Mouse (Mus musculus): ENCODE results near the gene Poll.
A peak's percentile ranks its signal among the peaks of the same experiment; 100 is the strongest.
"Not testable (repeated sequence)": the region's sequence is repeated elsewhere in the genome, so short reads cannot be mapped to it uniquely, and the experiment has no call there.

Poll gene

GRCm38 (mm10) chr19:45577141-45577750 is 16.9 kb upstream of the Poll start:
- no peak for DNase-seq

GRCm38 (mm10) chr19:45575632-45576001 is 15.3 kb upstream of the Poll start:
- no peak for DNase-seq

GRCm38 (mm10) chr19:45574941-45575631 is 14.8 kb upstream of the Poll start:
- peak; percentile 44 to 46 for DNase-seq

GRCm38 (mm10) chr19:45574339-45574898 is 14.1 kb upstream of the Poll start:
- DNase-seq: peak in 1 of 2 experiments; percentile 14

- peak; percentile 72 to 78 for DNase-seq
Measured at GRCm38 (mm10) chr19:45573861-45574267, 13.5 kb upstream of the Poll start.

GRCm38 (mm10) chr19:45573033-45573432 is 12.7 kb upstream of the Poll start:
- no peak for DNase-seq

GRCm38 (mm10) chr19:45567367-45567766 is 7.0 kb upstream of the Poll start:
- DNase-seq: no peak

- no peak for DNase-seq
Measured at GRCm38 (mm10) chr19:45565925-45566715, 5.8 kb upstream of the Poll start.

GRCm38 (mm10) chr19:45554136-45554535 is 6.2 kb downstream of the Poll start:
- DNase-seq: no peak

GRCm38 (mm10) chr19:45552187-45552586 is 8.1 kb downstream of the Poll start:
- DNase-seq: no peak

GRCm38 (mm10) chr19:45549948-45550347 is 10.4 kb downstream of the Poll start:
- DNase-seq: no peak

GRCm38 (mm10) chr19:45549128-45549915 is 11.0 kb downstream of the Poll start:
- DNase-seq: no peak

GRCm38 (mm10) chr19:45548196-45548595 is 12.1 kb downstream of the Poll start:
- not testable (repeated sequence) for DNase-seq

- peak; percentile 80 to 83 for DNase-seq
Measured at GRCm38 (mm10) chr19:45544925-45545321, 15.4 kb downstream of the Poll start.

- no peak for DNase-seq
Measured at GRCm38 (mm10) chr19:45544152-45544924, 16.0 kb downstream of the Poll start.

GRCm38 (mm10) chr19:45542061-45542460 is 18.3 kb downstream of the Poll start:
- no peak for DNase-seq

GRCm38 (mm10) chr19:45541409-45542041 is 18.8 kb downstream of the Poll start:
- DNase-seq: no peak

GRCm38 (mm10) chr19:45540657-45541408 is 19.5 kb downstream of the Poll start:
- no peak for DNase-seq

- DNase-seq: peak; percentile 60 to 67
Measured at GRCm38 (mm10) chr19:45537505-45537904, 22.8 kb downstream of the Poll start.

- no peak for DNase-seq
Measured at GRCm38 (mm10) chr19:45535929-45536328, 24.4 kb downstream of the Poll start.

Measured in lung, adult 18-20 months (tissue).